23 mouse cellular contexts compared by ENCODE assay signal in the genomic region with DNA sequence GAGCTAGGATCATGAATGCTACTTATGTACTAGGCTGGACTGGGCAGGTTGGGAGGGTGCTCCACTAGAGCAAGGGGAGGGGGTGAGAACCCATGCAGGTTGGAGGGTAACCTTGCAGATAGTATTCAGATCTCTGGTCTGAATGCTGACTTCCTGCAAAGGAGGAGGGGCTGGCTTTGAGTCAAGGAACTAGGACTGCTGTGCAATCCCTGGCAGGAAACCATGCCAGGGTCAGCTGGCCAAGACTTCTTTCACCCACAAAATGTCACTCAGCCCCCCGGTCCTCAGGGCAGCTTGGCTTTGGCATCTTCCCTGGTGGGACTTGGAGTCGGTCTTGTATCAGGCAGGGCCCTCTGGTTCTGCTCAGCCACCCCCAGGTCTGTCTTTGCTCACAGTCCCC. TPM values are rescaled to one million over a fixed set of nuclear protein-coding genes. Genes with fewer than 3 reads are reported as not detected.
A peak's percentile ranks its signal among the peaks of the same experiment; 100 is the strongest.
DNase-seq lines count a peak whose midpoint lies in the region; ATAC-seq lines count a peak whose summit lies in the region.
"Had no signal": no experiment of that assay in that cellular context is flagged by ENCODE, and none has a peak within 500 bp of the region (broad histone marks: within the 10 kb centered on the region; RNA-seq: fewer than 3 reads in every experiment).

No protein-coding gene starts in this region.

- no peaks in the 10 kb centered on the region for H3K9me3 ChIP-seq in midbrain, embryonic 15.5 days
- H3K9me3 ChIP-seq in heart, embryonic 10.5 days = no peaks in the 10 kb centered on the region
- H3K9me3 ChIP-seq in intestine, embryonic 15.5 days = no peaks in the 10 kb centered on the region
- H3K9me3 ChIP-seq: embryonic facial prominence, embryonic 10.5 days; forebrain, embryonic 12.5 days; hindbrain, embryonic 13.5 days; limb, embryonic 13.5 days; liver, embryonic 13.5 days; neural tube, embryonic 12.5 days had no signal

- intact Hi-C loops in left cerebral cortex, postnatal 4 days (cut with DNase I) = no loop called here
- intact Hi-C loops in left cerebral cortex, postnatal 36 days (cut with DNase I) = no loop called here

- ATAC-seq in midbrain, embryonic 15.5 days (replicated peaks) = no peak
- ATAC-seq in intestine, embryonic 15.5 days = no peak

- peaks cover 57% of the 10 kb centered on the region for H3K4me1 ChIP-seq in midbrain, embryonic 15.5 days
- H3K4me1 ChIP-seq in heart, embryonic 10.5 days = peaks cover 29% of the 10 kb centered on the region
- peaks cover 22% of the 10 kb centered on the region for H3K4me1 ChIP-seq in intestine, embryonic 15.5 days (replicated peaks)

- peak; percentile 70 for DNase-seq in adrenal gland, adult 2 months
- no peak for DNase-seq in adrenal gland, adult 18-20 months (ENCODE audit: low spot score in 2 of 2)
- peak; percentile 34 for DNase-seq in left cerebral cortex, postnatal 4 days
- DNase-seq in left cerebral cortex, postnatal 36 days (ENCODE audit: low spot score in 2 of 2) = no peak
- peak; percentile 32 for DNase-seq in adipocyte (ENCODE audit: low spot score)
- no peak for DNase-seq in heart, embryonic 10.5 days (ENCODE audit: low spot score)
- DNase-seq: cerebellum, adult 8-10 months; gastrocnemius, postnatal 25 days; heart, postnatal 10 days; kidney, postnatal 4 days; liver, embryonic 13.5 days; lung, embryonic 14.5 days; right cerebral cortex, adult 18-20 months; thymus, postnatal 14 days had no signal

- 83% methylated on average over 2 of the region's 2 CpGs for WGBS in midbrain, embryonic 15.5 days
- 66% methylated on average over 2 of the region's 2 CpGs for WGBS in heart, embryonic 10.5 days
- WGBS in intestine, embryonic 15.5 days = 75% methylated on average over 2 of the region's 2 CpGs

- H3K4me3 ChIP-seq in midbrain, embryonic 15.5 days = no peak overlapping the region
- H3K4me3 ChIP-seq in heart, embryonic 10.5 days = no peak overlapping the region
- H3K4me3 ChIP-seq in intestine, embryonic 15.5 days (replicated peaks) = no peak overlapping the region
- H3K4me3 ChIP-seq: embryonic facial prominence, embryonic 10.5 days; forebrain, embryonic 12.5 days; hindbrain, embryonic 13.5 days; limb, embryonic 13.5 days; liver, embryonic 13.5 days; neural tube, embryonic 12.5 days had no signal

- no peak overlapping the region for H3K9ac ChIP-seq in midbrain, embryonic 15.5 days
- H3K9ac ChIP-seq in intestine, embryonic 15.5 days = no peak overlapping the region
- H3K9ac ChIP-seq: forebrain, embryonic 12.5 days; hindbrain, embryonic 13.5 days; limb, embryonic 13.5 days; liver, embryonic 13.5 days; lung, embryonic 14.5 days; neural tube, embryonic 12.5 days had no signal

- H3K4me2 ChIP-seq in midbrain, embryonic 15.5 days = peak overlapping the region; percentile 99
- H3K4me2 ChIP-seq in intestine, embryonic 15.5 days (replicated peaks) = no peak overlapping the region
- H3K4me2 ChIP-seq: forebrain, embryonic 12.5 days; hindbrain, embryonic 13.5 days; limb, embryonic 13.5 days; liver, embryonic 13.5 days; lung, embryonic 14.5 days; neural tube, embryonic 12.5 days had no signal

- peaks cover 17% of the 10 kb centered on the region for H3K27me3 ChIP-seq in midbrain, embryonic 15.5 days (replicated peaks)
- peaks cover 80% of the 10 kb centered on the region for H3K27me3 ChIP-seq in heart, embryonic 10.5 days (ENCODE audit: insufficient read depth, poor library complexity, severe bottlenecking)
- H3K27me3 ChIP-seq in intestine, embryonic 15.5 days (replicated peaks) = peaks cover 57% of the 10 kb centered on the region

- no peaks in the 10 kb centered on the region for H3K36me3 ChIP-seq in midbrain, embryonic 15.5 days (replicated peaks)
- no peaks in the 10 kb centered on the region for H3K36me3 ChIP-seq in heart, embryonic 10.5 days
- H3K36me3 ChIP-seq in intestine, embryonic 15.5 days = no peaks in the 10 kb centered on the region
- H3K36me3 ChIP-seq: forebrain, embryonic 12.5 days; hindbrain, embryonic 13.5 days; limb, embryonic 13.5 days; liver, embryonic 13.5 days; neural tube, embryonic 12.5 days had no signal

- H3K27ac ChIP-seq in midbrain, embryonic 15.5 days = no peak overlapping the region
- H3K27ac ChIP-seq in heart, embryonic 10.5 days = no peak overlapping the region
- no peak overlapping the region for H3K27ac ChIP-seq in intestine, embryonic 15.5 days
- H3K27ac ChIP-seq: embryonic facial prominence, embryonic 10.5 days; forebrain, embryonic 12.5 days; hindbrain, embryonic 13.5 days; limb, embryonic 13.5 days; liver, embryonic 13.5 days; macrophage; neural tube, embryonic 12.5 days; stomach, postnatal 0 days had no signal

RNA-seq across cellular contexts. Expression of gene Ntng2, which starts 5.4 kb away (rescaled TPM):
- 10 to 100 TPM; 36.0 to 55.7 TPM for total RNA-seq in adrenal gland, adult 2 months (2021)
- 190 and 200 TPM in 2 replicates for polyA plus RNA-seq in adrenal gland, adult 2 months (2012; rRNA removed)
- total RNA-seq in adrenal gland, adult 18-20 months (2021) = 10 to 100 TPM; 35.6 to 63.7 TPM
- 100 to 1,000 TPM; 140 to 149 TPM for total RNA-seq in left cerebral cortex, postnatal 4 days (2021)
- total RNA-seq in left cerebral cortex, postnatal 36 days (2021) = 100 to 1,000 TPM in 1 of 2 experiments, 10 to 100 TPM in 1; 96.5 to 102 TPM
- polyA plus RNA-seq in midbrain, embryonic 15.5 days (2015; fragmentation: Nextera tagmentation; extraction: Ambion mirVana) = 13.4 and 14.6 TPM in 2 replicates
- 0.20 and 0.87 TPM in 2 replicates for polyA plus RNA-seq in heart, embryonic 10.5 days (2016; fragmentation: Nextera tagmentation; extraction: Ambion mirVana)
- polyA plus RNA-seq in intestine, embryonic 15.5 days (2015; fragmentation: Nextera tagmentation; extraction: Ambion mirVana) = 0.10 and 0.26 TPM in 2 replicates
- polyA plus RNA-seq: liver, embryonic 13.5 days had no signal

Comparison
In these comparisons a context has a peak if more than half of its experiments do, and no peak if none do; other contexts are left out.
1. DNase-seq: peak in adrenal gland, adult 2 months (single experiment), left cerebral cortex, postnatal 4 days (single experiment) and adipocyte (single experiment); none in adrenal gland, adult 18-20 months (0 of 2), left cerebral cortex, postnatal 36 days (0 of 2) and heart, embryonic 10.5 days (single experiment).